Mouse (Mus musculus) midbrain, embryonic 11.5 days (tissue): ENCODE measurements at regions not wholly inside any gene's neighbourhood (a gene's known extent, or its start where the extent isn't known, plus 50 kb on each side); places are given as distances from the start of the nearest gene placed in this dataset.

ENCODE experiments used
- ATAC-seq: fragments of 200-750 bp; cut with Nextera tagmentation; 2 replicates; pipeline ENCODE4 v1.8.0; 2017; ENCODE audit warnings: moderate TSS enrichment, moderate library complexity; ENCODE audit not compliant: low FRiP score
- DNase-seq: peaks from one replicate; pipeline ENCODE4 v3.0.0; 2015; ENCODE audit warnings: low spot score; ENCODE audit errors: missing footprints
- H3K27ac ChIP-seq: fragments of 300-500 bp; sonication (generic); 2 replicates; pipeline ENCODE4 v1.5.1; 2014; ENCODE audit warnings: low read depth, low read length
- H3K27me3 ChIP-seq: fragments of 300-500 bp; sonication (generic); 2 replicates; pipeline ENCODE4 v1.6.1; 2014; ENCODE audit warnings: mild to moderate bottlenecking, low read length, moderate library complexity, mixed read lengths; ENCODE audit not compliant: control insufficient read depth, insufficient read depth
- H3K36me3 ChIP-seq: fragments of 300-500 bp; sonication (generic); 2 replicates; pipeline ENCODE4 v1.6.1; 2014; ENCODE audit warnings: mild to moderate bottlenecking, low read length, moderate library complexity, mixed read lengths; ENCODE audit not compliant: control insufficient read depth, insufficient read depth
- H3K4me1 ChIP-seq: fragments of 300-500 bp; sonication (generic); 2 replicates; pipeline ENCODE4 v1.6.1; 2014; ENCODE audit warnings: low read length; ENCODE audit not compliant: control insufficient read depth, insufficient read depth
- H3K4me2 ChIP-seq: fragments of 300-500 bp; sonication (generic); 2 replicates; pipeline ENCODE4 v1.6.1; 2014; ENCODE audit warnings: mild to moderate bottlenecking, moderate library complexity
- H3K4me3 ChIP-seq: fragments of 300-500 bp; sonication (generic); 2 replicates; pipeline ENCODE4 v1.5.1; 2014; ENCODE audit warnings: low read depth, low read length
- H3K9ac ChIP-seq: fragments of 300-500 bp; sonication (generic); 2 replicates; pipeline ENCODE4 v1.6.1; 2014; ENCODE audit warnings: low read length
- H3K9me3 ChIP-seq: fragments of 300-500 bp; sonication (generic); 2 replicates; pipeline ENCODE4 v1.6.1; 2016; ENCODE audit warnings: low read length; ENCODE audit not compliant: control insufficient read depth
- WGBS: fragments of 180-500 bp; shearing (Covaris S2); extraction: QIAGEN DNeasy Blood & Tissue Kit; methylation state at CpG from one replicate; pipeline ENCODE4 v1.1.7; 2014; 5-methylcytosine and 5-hydroxymethylcytosine counted together

- no peak for ATAC-seq
- no peaks in the 10 kb centered on the region for H3K9me3 ChIP-seq
- H3K36me3 ChIP-seq: no peaks in the 10 kb centered on the region
- no peaks in the 10 kb centered on the region for H3K27me3 ChIP-seq
- H3K4me1 ChIP-seq: no peaks in the 10 kb centered on the region
- H3K27ac ChIP-seq: no peak overlapping the region
- no peak for DNase-seq
- no peak overlapping the region for H3K4me2 ChIP-seq
- no peak overlapping the region for H3K9ac ChIP-seq
- 72% methylated on average over 4 of the region's 4 CpGs for WGBS
- H3K4me3 ChIP-seq: no peak overlapping the region
These were observed 55.8 kb downstream of the Mid1ip1 start for GRCm38 (mm10) chrX:10770575-10770974.

- Histone ChIP-seq H3K27me3 (no peaks in the 10 kb centered on the region), H3K4me3 (no peak overlapping the region), H3K9me3 (no peaks in the 10 kb centered on the region), H3K27ac (no peak overlapping the region), H3K9ac (no peak overlapping the region), H3K36me3 (no peaks in the 10 kb centered on the region), H3K4me2 (no peak overlapping the region), H3K4me1 (no peaks in the 10 kb centered on the region)
- 48% methylated on average over 8 of the region's 8 CpGs for WGBS
- ATAC-seq: no peak
- no peak for DNase-seq
These were observed 61.1 kb downstream of the Mid1ip1 start for GRCm38 (mm10) chrX:10775714-10776515.

- no peak overlapping the region for H3K4me3 ChIP-seq
- WGBS: 36% methylated on average over 7 of the region's 7 CpGs
- no peak overlapping the region for H3K4me2 ChIP-seq
These were observed 61.7 kb downstream of the Mid1ip1 start for GRCm38 (mm10) chrX:10776516-10776818.

GRCm38 (mm10) chrX:10778014-10778413, 63.2 kb downstream of the Mid1ip1 start:
- 86% methylated on average over 2 of the region's 2 CpGs for WGBS
- no peak overlapping the region for H3K27ac ChIP-seq

More at GRCm38 (mm10) chrX:10776516-10776818, 61.7 kb downstream of the Mid1ip1 start:
- H3K4me1 ChIP-seq: no peaks in the 10 kb centered on the region
- no peaks in the 10 kb centered on the region for H3K9me3 ChIP-seq
- no peaks in the 10 kb centered on the region for H3K27me3 ChIP-seq
- ATAC-seq (no peak), DNase-seq (no peak)
- no peak overlapping the region for H3K9ac ChIP-seq
- H3K36me3 ChIP-seq: no peaks in the 10 kb centered on the region
- no peak overlapping the region for H3K27ac ChIP-seq

GRCm38 (mm10) chrX:10786359-10786758, 71.5 kb downstream of the Mid1ip1 start:
- Histone ChIP-seq H3K4me3 (no peak overlapping the region), H3K9ac (no peak overlapping the region), H3K27me3 (no peaks in the 10 kb centered on the region), H3K4me2 (no peak overlapping the region), H3K27ac (no peak overlapping the region), H3K4me1 (no peaks in the 10 kb centered on the region), H3K36me3 (no peaks in the 10 kb centered on the region), H3K9me3 (no peaks in the 10 kb centered on the region; the same call in 1 of the 2 replicates)
- ATAC-seq: no peak
- WGBS: 85% methylated on average over 3 of the region's 3 CpGs
- DNase-seq: no peak

More at GRCm38 (mm10) chrX:10778014-10778413, 63.2 kb downstream of the Mid1ip1 start:
- DNase-seq (no peak), ATAC-seq (no peak)
- Histone ChIP-seq H3K4me2 (no peak overlapping the region), H3K27me3 (no peaks in the 10 kb centered on the region), H3K36me3 (no peaks in the 10 kb centered on the region), H3K9ac (no peak overlapping the region), H3K9me3 (no peaks in the 10 kb centered on the region), H3K4me3 (no peak overlapping the region), H3K4me1 (no peaks in the 10 kb centered on the region)

DNA sequence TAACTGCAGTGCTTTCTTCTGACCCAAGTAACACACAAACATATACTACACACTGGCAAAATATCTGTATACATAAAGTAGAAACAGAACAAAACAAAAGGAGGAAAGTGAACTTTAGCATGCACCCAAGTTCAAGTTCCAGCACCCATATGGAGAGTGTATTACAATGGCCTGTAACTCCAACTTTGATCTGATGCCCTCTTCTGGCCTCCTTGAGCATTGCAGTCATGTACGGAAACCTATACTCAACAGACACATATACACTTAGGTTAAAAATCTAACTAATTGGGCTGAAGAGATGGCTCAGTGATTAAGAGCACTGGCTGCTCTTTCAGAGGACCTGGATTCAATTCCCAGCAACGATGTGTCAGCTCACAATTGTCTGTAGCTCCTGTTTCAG, 72.2 kb downstream of the Mid1ip1 start:
- H3K4me3 ChIP-seq: no peak overlapping the region
- ATAC-seq (no peak), DNase-seq (no peak)
- H3K36me3 ChIP-seq: no peaks in the 10 kb centered on the region
- no peaks in the 10 kb centered on the region for H3K4me1 ChIP-seq
- no peak overlapping the region for H3K4me2 ChIP-seq
- WGBS: 84% methylated on average over 2 of the region's 2 CpGs
- H3K9ac ChIP-seq: no peak overlapping the region
- H3K9me3 ChIP-seq: no peaks in the 10 kb centered on the region; the same call in 1 of the 2 replicates
- H3K27ac ChIP-seq: no peak overlapping the region
- no peaks in the 10 kb centered on the region for H3K27me3 ChIP-seq

DNA sequence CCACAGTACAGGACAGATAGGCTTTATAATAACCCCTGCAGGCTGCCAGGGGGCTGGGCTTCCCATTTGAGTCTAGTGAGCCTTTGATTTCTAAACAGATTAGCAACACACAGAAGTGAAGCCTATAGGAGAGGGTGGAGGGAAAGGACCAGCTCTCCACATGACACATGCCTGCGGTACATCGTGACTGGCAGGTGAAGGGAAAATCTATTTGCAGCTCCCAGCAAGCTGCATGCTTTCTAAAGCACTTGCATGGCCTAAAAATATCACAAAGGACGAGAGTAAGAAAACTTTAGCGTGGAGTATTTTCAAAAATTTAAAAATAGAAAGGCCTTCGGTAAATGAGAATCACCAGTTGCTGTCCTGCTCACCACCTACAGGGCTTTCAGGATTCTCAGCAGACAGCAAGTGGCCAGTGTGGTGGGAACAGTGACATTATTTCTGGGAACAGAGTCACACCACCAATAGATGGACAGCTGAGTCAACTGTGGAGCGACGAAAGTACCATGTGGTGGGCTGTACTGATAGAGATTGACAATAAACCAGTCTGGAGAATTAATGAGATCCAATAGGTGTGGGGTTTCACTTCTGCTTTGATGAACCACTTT, 105.6 kb downstream of the Mid1ip1 start:
- ATAC-seq: peak; percentile 48; the same call in 1 of the 2 replicates
- no peak for DNase-seq

DNA sequence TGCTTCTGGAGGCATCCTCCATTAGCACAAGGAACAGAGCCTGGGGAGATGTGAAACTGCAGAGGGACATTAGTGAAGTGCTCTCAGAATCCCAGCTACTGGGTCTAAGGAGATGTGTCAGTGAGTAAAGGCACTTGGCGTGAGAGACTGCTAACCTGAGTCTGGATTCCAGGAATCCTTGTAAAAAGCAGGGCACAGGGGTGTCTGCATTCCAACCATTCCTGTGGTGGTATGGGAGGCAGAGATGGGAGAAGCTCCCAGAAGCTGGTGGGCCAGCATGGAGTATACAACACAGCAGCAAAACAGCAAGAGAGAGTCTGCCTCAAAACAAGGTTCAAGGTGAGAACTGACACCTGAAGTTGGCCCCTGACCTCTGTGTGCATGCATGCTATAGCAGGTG, 118.9 kb downstream of the Mid1ip1 start:
- no peaks in the 10 kb centered on the region for H3K36me3 ChIP-seq
- H3K27ac ChIP-seq: no peak overlapping the region

More for the DNA sequence above, 105.6 kb downstream of the Mid1ip1 start:
- Histone ChIP-seq H3K4me3 (no peak overlapping the region), H3K27me3 (no peaks in the 10 kb centered on the region), H3K4me2 (no peak overlapping the region), H3K27ac (no peak overlapping the region), H3K9me3 (no peaks in the 10 kb centered on the region), H3K9ac (no peak overlapping the region), H3K4me1 (no peaks in the 10 kb centered on the region), H3K36me3 (no peaks in the 10 kb centered on the region)
- WGBS: 66% methylated on average over 7 of the region's 7 CpGs

DNA sequence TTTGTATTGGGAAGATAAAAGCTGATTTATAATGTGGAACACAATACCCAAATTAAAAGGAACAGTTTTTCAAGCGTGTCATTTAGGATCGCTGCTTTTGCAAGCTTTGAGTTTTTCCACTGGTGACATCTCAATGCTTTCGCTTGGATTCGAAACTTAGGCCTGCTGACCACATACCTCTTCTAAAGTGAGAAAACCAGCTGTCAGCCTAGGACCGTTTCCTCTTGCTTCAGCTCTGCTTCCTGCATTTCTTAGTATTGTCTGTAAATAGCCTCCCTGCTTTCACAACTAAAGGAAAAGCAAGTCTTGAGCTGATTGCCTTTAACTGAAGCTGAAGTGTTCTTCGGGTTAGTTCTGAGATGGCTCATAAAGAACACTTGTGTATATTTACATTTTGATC, 142.3 kb downstream of the Mid1ip1 start:
- DNase-seq (no peak), ATAC-seq (no peak)
- H3K9me3 ChIP-seq: no peaks in the 10 kb centered on the region
- H3K36me3 ChIP-seq: no peaks in the 10 kb centered on the region
- no peaks in the 10 kb centered on the region for H3K4me1 ChIP-seq
- H3K27ac ChIP-seq: no peak overlapping the region
- no peak overlapping the region for H3K9ac ChIP-seq
- no peak overlapping the region for H3K4me2 ChIP-seq
- no peak overlapping the region for H3K4me3 ChIP-seq
- WGBS: 78% methylated on average over 6 of the region's 6 CpGs
- no peaks in the 10 kb centered on the region for H3K27me3 ChIP-seq

More for the DNA sequence above, 118.9 kb downstream of the Mid1ip1 start:
- no peak overlapping the region for H3K4me3 ChIP-seq
- no peak overlapping the region for H3K4me2 ChIP-seq
- H3K9me3 ChIP-seq: no peaks in the 10 kb centered on the region
- H3K9ac ChIP-seq: no peak overlapping the region
- WGBS: 73% methylated on average over 1 of the region's 1 CpGs
- DNase-seq: no peak
- H3K4me1 ChIP-seq: no peaks in the 10 kb centered on the region
- ATAC-seq: no peak
- H3K27me3 ChIP-seq: no peaks in the 10 kb centered on the region
